Mouse (Mus musculus): ENCODE measurements at regions not wholly inside any gene's neighbourhood (a gene's known extent, or its start where the extent isn't known, plus 50 kb on each side); places are given as distances from the start of the nearest gene placed in this dataset.

DNA sequence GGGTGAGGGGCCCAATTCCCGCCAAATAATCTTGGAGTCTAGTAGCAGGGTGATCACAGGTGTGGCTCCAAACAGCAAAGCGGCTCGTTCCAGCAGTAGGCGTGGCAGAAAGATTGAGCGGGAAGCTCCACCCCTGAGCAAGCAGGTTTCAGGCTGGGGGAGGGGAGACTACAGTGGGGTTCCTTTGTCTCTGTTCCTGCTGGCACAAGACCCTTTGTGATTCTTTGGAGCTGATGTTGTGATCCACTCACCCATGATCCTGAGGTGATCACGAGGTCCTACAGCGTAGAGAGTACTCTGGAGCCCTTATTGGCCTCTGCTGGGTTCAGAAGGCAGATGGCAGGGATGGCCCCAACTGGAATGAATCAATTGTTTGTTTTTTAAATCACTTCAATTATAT is 318.7 kb downstream of the Casp12 start:
- TF ChIP-seq CTCF (IDR thresholded peaks at IDR 0.05; ENCODE audit: extremely low read depth, insufficient read depth, low read length) (no peak), POLR2A (IDR thresholded peaks at IDR 0.05; ENCODE audit: extremely low read depth, insufficient read depth, low read length) (no peak)

Measured in cortical plate, adult 2 months (tissue).